Mouse (Mus musculus) forebrain, embryonic 11.5 days (tissue): ENCODE measurements around the gene Arrb1. TPM values are rescaled to one million over a fixed set of nuclear protein-coding genes. Genes with fewer than 3 reads are reported as not detected.

Source experiments
- ATAC-seq: fragments of 200-750 bp; cut with Nextera tagmentation; replicated peaks from 2 replicates; pipeline ENCODE4 v1.8.0; 2017; ENCODE audit warnings: moderate TSS enrichment; ENCODE audit not compliant: low FRiP score
- DNase-seq: peaks from one replicate; pipeline ENCODE4 v3.0.0-alpha.2; 2017; ENCODE audit warnings: low spot score
- H3K27ac ChIP-seq: fragments of 300-500 bp; sonication (generic); 2 replicates; pipeline ENCODE4 v1.5.1; 2014; ENCODE audit warnings: low read depth, low read length
- H3K27me3 ChIP-seq: fragments of 300-500 bp; sonication (generic); 2 replicates; pipeline ENCODE4 v1.6.1; 2014; ENCODE audit warnings: mild to moderate bottlenecking, low read length, mixed read lengths; ENCODE audit not compliant: control insufficient read depth, insufficient read depth
- H3K36me3 ChIP-seq: fragments of 300-500 bp; sonication (generic); 2 replicates; pipeline ENCODE4 v1.6.1; 2014; ENCODE audit warnings: mild to moderate bottlenecking, low read length, moderate library complexity, mixed read lengths; ENCODE audit not compliant: control insufficient read depth, insufficient read depth
- H3K4me1 ChIP-seq: fragments of 300-500 bp; sonication (generic); replicated peaks from 2 replicates; pipeline ENCODE4 v1.6.1; 2014; ENCODE audit warnings: low read length, mixed read lengths; ENCODE audit not compliant: control insufficient read depth, insufficient read depth
- H3K4me2 ChIP-seq: fragments of 300-500 bp; sonication (generic); 2 replicates; pipeline ENCODE4 v1.6.1; 2014; ENCODE audit warnings: low read depth, mild to moderate bottlenecking, low read length, moderate library complexity, mixed read lengths; ENCODE audit not compliant: severe bottlenecking
- H3K4me3 ChIP-seq: fragments of 300-500 bp; sonication (generic); 2 replicates; pipeline ENCODE4 v1.5.1; 2014; ENCODE audit warnings: low read depth, low read length
- H3K9ac ChIP-seq: fragments of 300-500 bp; sonication (generic); 2 replicates; pipeline ENCODE4 v1.6.1; 2014; ENCODE audit warnings: low read length
- H3K9me3 ChIP-seq: fragments of 300-500 bp; sonication (generic); 2 replicates; pipeline ENCODE4 v1.6.1; 2016; ENCODE audit warnings: low read length, mixed read lengths; ENCODE audit not compliant: control insufficient read depth
- WGBS: fragments of 180-500 bp; shearing (Covaris S2); extraction: QIAGEN DNeasy Blood & Tissue Kit; methylation state at CpG from one replicate; pipeline ENCODE4 v1.1.7; 2014; 5-methylcytosine and 5-hydroxymethylcytosine counted together
- polyA plus RNA-seq: library from polyadenylated mRNA; unstranded; fragments of >200 nt; fragmentation: Nextera tagmentation; extraction: Ambion mirVana; gene quantifications from 2 replicates; pipeline ENCODE4 v1.2.1, GENCODE M21; 2014

The Arrb1 gene
- polyA plus RNA-seq, 1 experiment from 2014 or later, result 4.2 TPM

DNA sequence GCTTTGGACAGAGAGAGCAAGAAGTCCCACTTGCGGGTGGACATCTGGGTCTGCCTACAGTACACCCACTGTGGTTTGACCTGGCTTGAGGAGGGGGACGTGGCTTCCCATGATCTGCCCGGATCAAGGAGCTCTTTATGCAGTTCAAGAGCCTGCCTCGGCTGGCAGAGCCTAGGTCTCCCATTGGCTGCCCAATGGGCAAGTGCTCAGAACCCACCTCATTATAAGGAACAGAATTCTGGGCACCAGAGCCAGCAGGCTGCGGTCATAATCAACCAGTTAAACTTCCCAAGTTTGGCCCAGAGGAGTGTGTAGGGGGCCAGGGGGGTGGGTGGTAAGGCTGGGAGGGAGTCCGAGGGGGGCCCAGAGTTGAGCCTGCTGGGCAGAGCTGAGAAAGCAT is 9.0 kb downstream of the Arrb1 start:
- Histone ChIP-seq H3K4me3 (no peak overlapping the region), H3K36me3 (no peaks in the 10 kb centered on the region), H3K4me1 (no peaks in the 10 kb centered on the region), H3K27ac (no peak overlapping the region), H3K4me2 (no peak overlapping the region), H3K9ac (no peak overlapping the region), H3K27me3 (no peaks in the 10 kb centered on the region), H3K9me3 (no peaks in the 10 kb centered on the region)
- DNase-seq, result no peak
- ATAC-seq, result no peak
- WGBS, result 66% methylated on average over 6 of the region's 6 CpGs

GRCm38 (mm10) chr7:99545885-99546745 is 10.8 kb downstream of the Arrb1 start:
- no peaks in the 10 kb centered on the region for H3K36me3 ChIP-seq
- H3K4me3 ChIP-seq, result no peak overlapping the region
- DNase-seq, result no peak
- H3K27me3 ChIP-seq, result no peaks in the 10 kb centered on the region
- no peak for ATAC-seq
- H3K9ac ChIP-seq, result no peak overlapping the region
- 53% methylated on average over 10 of the region's 10 CpGs for WGBS
- H3K9me3 ChIP-seq, result no peaks in the 10 kb centered on the region
- no peak overlapping the region for H3K27ac ChIP-seq
- H3K4me2 ChIP-seq, result no peak overlapping the region
- H3K4me1 ChIP-seq, result no peaks in the 10 kb centered on the region

GRCm38 (mm10) chr7:99547584-99548487 is 12.6 kb downstream of the Arrb1 start:
- Histone ChIP-seq H3K27me3 (no peaks in the 10 kb centered on the region), H3K9ac (no peak overlapping the region), H3K27ac (no peak overlapping the region), H3K4me1 (no peaks in the 10 kb centered on the region), H3K4me3 (no peak overlapping the region), H3K9me3 (no peaks in the 10 kb centered on the region), H3K36me3 (no peaks in the 10 kb centered on the region), H3K4me2 (no peak overlapping the region)
- ATAC-seq (no peak), DNase-seq (no peak)
- WGBS, result 57% methylated on average over 11 of the region's 11 CpGs

- WGBS, result 90% methylated on average over 5 of the region's 5 CpGs
- ATAC-seq (no peak), DNase-seq (no peak)
- Histone ChIP-seq H3K9me3 (no peaks in the 10 kb centered on the region), H3K4me3 (no peak overlapping the region), H3K4me1 (no peaks in the 10 kb centered on the region), H3K27ac (no peak overlapping the region), H3K36me3 (no peaks in the 10 kb centered on the region), H3K4me2 (no peak overlapping the region), H3K9ac (no peak overlapping the region), H3K27me3 (no peaks in the 10 kb centered on the region)
Observed at GRCm38 (mm10) chr7:99549668-99550067, 14.4 kb downstream of the Arrb1 start.

DNA sequence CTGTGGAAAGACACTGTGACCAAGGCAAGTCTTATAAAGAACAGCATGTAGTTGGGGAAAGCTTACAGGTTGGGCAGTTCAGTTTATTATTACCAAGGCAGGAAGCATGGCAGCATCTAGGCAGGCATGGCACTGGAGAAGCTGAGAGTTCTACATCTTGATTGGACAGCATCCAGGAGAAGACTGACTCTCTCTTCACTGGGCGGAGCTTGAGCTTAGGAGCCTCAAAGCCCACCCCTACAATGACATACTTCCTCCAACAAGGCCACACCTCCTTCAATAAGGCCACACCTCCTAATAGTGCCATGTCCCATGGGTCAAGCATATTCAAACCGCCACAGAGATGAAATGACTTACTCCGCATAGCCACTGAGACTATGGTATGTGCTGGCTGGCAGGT is 16.4 kb downstream of the Arrb1 start:
- no peak for DNase-seq
- Histone ChIP-seq H3K4me2 (no peak overlapping the region), H3K36me3 (no peaks in the 10 kb centered on the region), H3K4me1 (no peaks in the 10 kb centered on the region), H3K27ac (no peak overlapping the region), H3K27me3 (no peaks in the 10 kb centered on the region), H3K9ac (no peak overlapping the region), H3K4me3 (no peak overlapping the region), H3K9me3 (no peaks in the 10 kb centered on the region)
- whole genome bisulfite sequencing, result 99% methylated on average over 3 of the region's 3 CpGs
- no peak for ATAC-seq

GRCm38 (mm10) chr7:99553222-99553884 is 18.1 kb downstream of the Arrb1 start:
- DNase-seq, result no peak
- ATAC-seq, result no peak
- Histone ChIP-seq H3K9ac (no peak overlapping the region), H3K4me3 (no peak overlapping the region), H3K4me1 (no peaks in the 10 kb centered on the region), H3K4me2 (no peak overlapping the region), H3K27ac (no peak overlapping the region), H3K27me3 (no peaks in the 10 kb centered on the region), H3K36me3 (no peaks in the 10 kb centered on the region), H3K9me3 (no peaks in the 10 kb centered on the region)
- WGBS, result 61% methylated on average over 9 of the region's 9 CpGs

GRCm38 (mm10) chr7:99553885-99554269 is 18.6 kb downstream of the Arrb1 start:
- H3K36me3 ChIP-seq, result no peaks in the 10 kb centered on the region
- no peak overlapping the region for H3K4me2 ChIP-seq
- H3K9me3 ChIP-seq, result no peaks in the 10 kb centered on the region
- WGBS, result 73% methylated on average over 4 of the region's 4 CpGs
- no peaks in the 10 kb centered on the region for H3K27me3 ChIP-seq
- no peak overlapping the region for H3K4me3 ChIP-seq
- no peak overlapping the region for H3K9ac ChIP-seq
- ATAC-seq (no peak), DNase-seq (no peak)
- no peaks in the 10 kb centered on the region for H3K4me1 ChIP-seq
- no peak overlapping the region for H3K27ac ChIP-seq

- ATAC-seq (no peak), DNase-seq (peak; percentile 68)
- Histone ChIP-seq H3K9ac (no peak overlapping the region), H3K27me3 (no peaks in the 10 kb centered on the region), H3K4me1 (peaks cover 7% of the 10 kb centered on the region; the same call in 1 of the 2 replicates), H3K36me3 (no peaks in the 10 kb centered on the region), H3K9me3 (no peaks in the 10 kb centered on the region), H3K4me3 (no peak overlapping the region), H3K27ac (no peak overlapping the region), H3K4me2 (no peak overlapping the region)
- WGBS, result 29% methylated on average over 6 of the region's 6 CpGs
Observed at GRCm38 (mm10) chr7:99555862-99556261, 20.6 kb downstream of the Arrb1 start.
